Mouse (Mus musculus) heart, postnatal 0 days (tissue): Measurements from ENCODE around the gene Klhl25. TPM values are rescaled to one million over a fixed set of nuclear protein-coding genes. Genes with fewer than 3 reads are reported as not detected.

ENCODE experiments used
- ATAC-seq: fragments of 200-750 bp; cut with Nextera tagmentation; 2 replicates; pipeline ENCODE4 v1.8.0; 2017; ENCODE audit warnings: low read depth, moderate number of reproducible peaks, moderate library complexity; ENCODE audit not compliant: insufficient read depth
- DNase-seq: peaks from one replicate; pipeline ENCODE4 v3.0.0-alpha.2; 2016; ENCODE audit warnings: low spot score
- H3K27ac ChIP-seq: fragments of 300-500 bp; sonication (generic); 2 replicates; pipeline ENCODE4 v1.5.1; 2014; ENCODE audit warnings: low read depth, mild to moderate bottlenecking
- H3K27me3 ChIP-seq: fragments of 300-500 bp; sonication (generic); 2 replicates; pipeline ENCODE4 v1.6.1; 2014; ENCODE audit warnings: low read length, mixed read lengths; ENCODE audit not compliant: control insufficient read depth, insufficient read depth
- H3K36me3 ChIP-seq: fragments of 300-500 bp; sonication (generic); replicated peaks from 2 replicates; pipeline ENCODE4 v1.6.1; 2014; ENCODE audit warnings: low read length, mixed read lengths; ENCODE audit not compliant: control insufficient read depth, insufficient read depth
- H3K4me1 ChIP-seq: fragments of 300-500 bp; sonication (generic); 2 replicates; pipeline ENCODE4 v1.6.1; 2014; ENCODE audit warnings: antibody characterized with exemption; ENCODE audit not compliant: control insufficient read depth, insufficient read depth
- H3K4me2 ChIP-seq: fragments of 300-500 bp; sonication (generic); 2 replicates; pipeline ENCODE4 v1.6.1; 2014; ENCODE audit warnings: low read depth, mild to moderate bottlenecking, low read length, moderate library complexity
- H3K4me3 ChIP-seq: fragments of 300-500 bp; sonication (generic); 2 replicates; pipeline ENCODE4 v1.5.1; 2014; ENCODE audit warnings: low read depth, low read length
- H3K9ac ChIP-seq: fragments of 300-500 bp; sonication (generic); replicated peaks from 2 replicates; pipeline ENCODE4 v1.6.1; 2014; ENCODE audit warnings: low read depth, low read length, mixed read lengths
- H3K9me3 ChIP-seq: fragments of 300-500 bp; sonication (generic); replicated peaks from 2 replicates; pipeline ENCODE4 v1.6.1; 2016; ENCODE audit warnings: low read length; ENCODE audit not compliant: control insufficient read depth
- CTCF ChIP-seq: IDR thresholded peaks from 2 replicates; pipeline ENCODE4 v1.5.1; 2016; ENCODE audit warnings: antibody characterized with exemption, control low read depth, low read depth
- EP300 ChIP-seq: IDR thresholded peaks from 2 replicates; pipeline ENCODE4 v1.6.1; 2016; ENCODE audit warnings: antibody characterized with exemption, low read depth
- WGBS: fragments of 180-500 bp; shearing (Covaris S2); extraction: QIAGEN DNeasy Blood & Tissue Kit; methylation state at CpG from one replicate; pipeline ENCODE4 v1.1.7; 2014; 5-methylcytosine and 5-hydroxymethylcytosine counted together
- polyA plus RNA-seq: library from polyadenylated mRNA; unstranded; fragments of >200 nt; fragmentation: Nextera tagmentation; extraction: Ambion mirVana; gene quantifications from 2 replicates; pipeline ENCODE4 v1.2.1, GENCODE M21; 2015
- total RNA-seq: library from RNA; depleted of rRNA; stranded (reverse); fragments of >200 nt; gene quantifications from 2 replicates; pipeline ENCODE4 v1.2.3, GENCODE M21; 2014; ENCODE audit warnings: low replicate concordance

The Klhl25 gene
- total and polyA plus RNA-seq, 2 experiments from 2014 or later: 5.7 to 20.7 TPM

DNA sequence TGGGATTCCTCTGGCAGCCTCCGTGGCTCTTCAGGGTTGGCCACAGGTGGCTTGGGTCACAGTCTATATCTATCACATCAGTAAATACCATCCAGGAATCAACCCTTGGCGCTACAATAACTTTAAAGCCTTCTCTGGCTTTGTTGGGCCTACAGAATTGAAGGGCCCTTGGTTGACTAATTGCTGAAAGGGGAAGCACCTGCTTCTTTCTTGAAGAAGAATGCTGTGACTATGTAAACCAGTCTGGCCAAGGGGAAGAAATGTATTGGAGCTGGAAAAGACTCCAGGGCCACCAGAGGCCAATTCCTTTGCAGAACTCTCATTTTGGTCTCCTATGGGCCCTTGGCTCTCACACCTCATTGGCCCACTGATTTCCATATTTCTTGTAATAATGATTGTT, 25.0 kb upstream of the Klhl25 start:
- Histone ChIP-seq H3K4me3 (no peak overlapping the region), H3K4me1 (no peaks in the 10 kb centered on the region), H3K4me2 (no peak overlapping the region), H3K36me3 (no peaks in the 10 kb centered on the region), H3K27ac (no peak overlapping the region), H3K9ac (no peak overlapping the region), H3K27me3 (no peaks in the 10 kb centered on the region), H3K9me3 (no peaks in the 10 kb centered on the region)
- TF ChIP-seq CTCF (no peak), EP300 (no peak)
- 76% methylated on average over 2 of the region's 2 CpGs for WGBS
- ATAC-seq (no peak), DNase-seq (no peak)

DNA sequence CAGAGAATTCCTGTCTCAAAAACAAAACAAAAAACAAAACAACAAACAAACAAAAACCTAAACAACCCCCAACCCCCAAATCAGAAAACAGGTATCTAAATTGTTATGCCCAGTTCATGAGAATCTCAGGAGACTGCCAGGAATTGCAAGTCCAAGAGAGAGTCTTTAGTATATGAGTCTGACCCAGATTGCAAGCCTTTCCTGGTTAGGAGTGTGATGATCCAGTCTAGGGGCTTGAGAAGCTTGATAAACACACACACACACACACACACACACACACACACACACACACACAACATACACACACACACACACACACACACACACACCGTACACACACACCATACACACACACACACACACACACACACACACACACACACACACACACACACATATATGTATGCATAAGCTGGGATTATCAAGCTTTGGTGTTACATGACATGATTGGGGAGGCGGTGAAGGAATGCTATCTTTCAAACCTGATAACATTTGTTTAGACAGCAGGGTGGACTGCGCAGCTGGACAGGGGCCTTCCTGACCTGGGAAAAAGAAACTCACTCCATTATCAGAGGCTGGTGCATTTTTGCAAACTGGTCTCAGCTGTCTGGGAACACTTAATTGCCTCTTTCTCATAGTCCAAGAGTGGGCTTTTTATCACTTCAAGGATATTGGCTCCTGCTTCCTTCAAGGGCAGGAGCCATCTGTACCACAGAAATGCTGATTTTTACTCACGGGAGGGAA, 21.6 kb upstream of the Klhl25 start:
- no peak overlapping the region for H3K4me3 ChIP-seq
- no peaks in the 10 kb centered on the region for H3K27me3 ChIP-seq
- ATAC-seq (0 out of 2 replicates have a peak, but pooled peaks have one; percentile 29), DNase-seq (peak; percentile 45)
- H3K9me3 ChIP-seq: no peaks in the 10 kb centered on the region
- no peak for TF ChIP-seq CTCF
- no peak for TF ChIP-seq EP300
- no peak overlapping the region for H3K9ac ChIP-seq
- no peaks in the 10 kb centered on the region for H3K36me3 ChIP-seq
- H3K4me1 ChIP-seq: no peaks in the 10 kb centered on the region
- 22% methylated on average over 4 of the region's 4 CpGs for WGBS
- no peak overlapping the region for H3K4me2 ChIP-seq
- peak overlapping the region; percentile 32; the same call in 1 of the 2 replicates for H3K27ac ChIP-seq

DNA sequence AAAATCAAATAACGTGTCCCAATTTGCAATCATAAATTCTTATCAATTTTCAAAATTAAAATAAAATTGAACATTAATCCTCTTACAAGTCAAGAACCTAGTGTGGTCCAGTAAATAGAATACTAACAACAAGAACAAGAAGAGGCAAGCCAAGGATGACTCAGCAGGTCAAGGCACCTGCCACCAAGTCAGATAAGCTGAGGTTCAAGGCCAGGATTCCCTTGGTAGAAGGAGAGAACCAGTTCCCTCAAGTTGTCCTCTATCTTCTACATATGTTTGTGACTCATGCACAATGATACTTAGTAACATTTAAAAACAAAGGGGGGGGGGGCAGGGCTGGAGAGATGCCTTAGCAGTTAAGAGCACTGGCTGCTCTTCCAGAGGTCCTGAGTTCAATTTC, 20.8 kb upstream of the Klhl25 start:
- WGBS: 72% methylated on average over 1 of the region's 1 CpGs
- Histone ChIP-seq H3K36me3 (no peaks in the 10 kb centered on the region), H3K9me3 (no peaks in the 10 kb centered on the region), H3K27me3 (no peaks in the 10 kb centered on the region), H3K27ac (no peak overlapping the region), H3K9ac (no peak overlapping the region), H3K4me1 (no peaks in the 10 kb centered on the region), H3K4me2 (no peak overlapping the region), H3K4me3 (no peak overlapping the region)
- ATAC-seq (peak; percentile 15; the same call in 1 of the 2 replicates), DNase-seq (no peak)
- TF ChIP-seq CTCF (no peak), EP300 (no peak)

- ATAC-seq: peak; percentile 81
- H3K27ac ChIP-seq: no peak overlapping the region
- no peaks in the 10 kb centered on the region for H3K4me1 ChIP-seq
- H3K36me3 ChIP-seq: no peaks in the 10 kb centered on the region
- H3K27me3 ChIP-seq: no peaks in the 10 kb centered on the region
- H3K9me3 ChIP-seq: no peaks in the 10 kb centered on the region
- no peak overlapping the region for H3K9ac ChIP-seq
- 15% methylated on average over 10 of the region's 10 CpGs for WGBS
- no peak overlapping the region for H3K4me2 ChIP-seq
- no peak overlapping the region for H3K4me3 ChIP-seq
- TF ChIP-seq EP300: no peak
- TF ChIP-seq CTCF: peak; percentile 77
- peak; percentile 79 for DNase-seq
These were observed 20.3 kb upstream of the Klhl25 start for GRCm38 (mm10) chr7:75827850-75828249.

DNA sequence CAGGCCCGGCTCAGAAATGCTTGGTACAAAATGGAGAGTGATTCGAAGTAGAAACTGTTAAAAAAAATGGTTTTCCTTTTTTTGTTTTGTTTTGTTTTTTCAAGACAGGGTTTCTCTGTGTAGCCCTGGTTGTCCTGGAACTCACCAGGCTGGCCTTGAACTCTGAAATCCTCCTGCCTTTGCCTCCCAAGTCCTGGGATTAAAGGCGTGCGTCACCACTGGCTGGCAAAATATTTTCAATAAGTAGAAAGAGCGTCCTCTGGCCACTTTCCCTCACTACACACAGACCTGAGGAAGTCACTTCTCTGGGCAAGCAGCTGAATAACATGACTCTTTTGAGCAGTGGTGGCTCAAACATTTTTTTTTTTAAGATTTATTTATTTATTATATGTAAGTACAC, 19.6 kb upstream of the Klhl25 start:
- TF ChIP-seq EP300: no peak
- TF ChIP-seq CTCF: no peak
- WGBS: 69% methylated on average over 5 of the region's 5 CpGs
- H3K4me3 ChIP-seq: no peak overlapping the region
- DNase-seq: no peak
- no peak for ATAC-seq
- H3K27me3 ChIP-seq: no peaks in the 10 kb centered on the region
- H3K4me1 ChIP-seq: no peaks in the 10 kb centered on the region
- H3K36me3 ChIP-seq: no peaks in the 10 kb centered on the region
- H3K27ac ChIP-seq: no peak overlapping the region
- no peak overlapping the region for H3K9ac ChIP-seq
- H3K9me3 ChIP-seq: no peaks in the 10 kb centered on the region
- no peak overlapping the region for H3K4me2 ChIP-seq
